Mouse (Mus musculus) retina, postnatal 1 day (tissue): ENCODE measurements around the gene Dcst2.
A peak's percentile ranks its signal among the peaks of the same experiment; 100 is the strongest.

Experiments used
- DNase-seq: peaks from one replicate; pipeline ENCODE4 v3.0.0-alpha.2; 2012

Dcst2 gene

DNA sequence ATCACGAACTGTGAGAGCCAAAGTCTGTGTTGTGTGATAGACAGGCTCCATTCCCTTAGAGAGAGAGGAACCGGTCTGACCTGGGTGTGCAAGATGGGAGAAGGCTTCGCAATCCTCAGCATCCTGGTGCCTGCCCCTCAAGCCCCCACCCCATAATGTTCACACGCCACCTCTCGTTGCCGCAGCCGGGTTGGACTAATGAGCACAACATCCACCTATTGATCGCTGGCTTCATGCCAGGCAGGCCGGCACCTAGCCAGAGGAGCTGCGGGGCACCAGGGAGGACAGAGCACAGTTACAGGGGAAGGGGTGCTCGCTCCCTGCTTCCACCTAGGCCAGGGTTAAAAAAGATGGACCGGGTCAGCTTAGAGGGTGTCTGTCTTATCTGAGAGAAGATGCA is 29.3 kb upstream of the Dcst2 start:
- no peak for DNase-seq

DNA sequence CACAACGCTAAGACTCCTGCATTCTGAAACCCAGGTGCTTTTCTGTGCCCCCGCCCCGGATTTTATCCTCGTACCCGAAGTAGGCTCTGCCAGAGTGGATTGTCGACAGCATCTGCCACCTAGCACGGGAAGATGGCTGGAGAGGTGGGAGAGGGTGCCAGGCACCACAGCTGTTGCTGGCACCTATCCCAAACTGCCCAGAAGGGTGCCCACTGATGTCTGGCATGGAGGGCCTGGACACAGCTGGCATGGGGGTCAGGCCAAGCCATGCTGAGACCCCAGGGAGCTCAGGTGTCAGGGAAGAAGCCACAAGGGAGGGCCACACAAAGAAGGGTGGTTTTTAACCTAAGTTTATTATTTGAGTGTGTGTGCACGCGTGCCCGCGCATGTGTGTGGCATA is 28.7 kb upstream of the Dcst2 start:
- DNase-seq, result no peak

DNA sequence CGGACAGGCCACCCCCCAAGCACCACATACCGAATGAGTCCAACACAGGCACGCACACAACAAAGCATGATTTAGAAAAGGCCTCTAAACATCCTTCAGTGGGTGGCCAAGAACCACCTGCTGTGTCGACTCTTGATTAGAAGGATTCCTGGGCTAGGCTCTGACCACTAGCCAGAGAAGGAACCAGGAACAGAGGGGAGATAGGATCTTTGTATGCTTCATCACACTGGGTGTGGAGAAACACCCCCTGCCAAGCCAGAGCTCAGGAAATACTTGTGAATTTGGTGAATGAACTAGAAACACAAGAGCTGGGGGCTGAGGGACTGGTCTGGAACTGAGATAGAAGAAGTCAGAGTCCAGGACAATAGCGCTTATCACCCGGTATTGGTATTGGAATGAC is 25.2 kb upstream of the Dcst2 start:
- DNase-seq, result no peak

DNA sequence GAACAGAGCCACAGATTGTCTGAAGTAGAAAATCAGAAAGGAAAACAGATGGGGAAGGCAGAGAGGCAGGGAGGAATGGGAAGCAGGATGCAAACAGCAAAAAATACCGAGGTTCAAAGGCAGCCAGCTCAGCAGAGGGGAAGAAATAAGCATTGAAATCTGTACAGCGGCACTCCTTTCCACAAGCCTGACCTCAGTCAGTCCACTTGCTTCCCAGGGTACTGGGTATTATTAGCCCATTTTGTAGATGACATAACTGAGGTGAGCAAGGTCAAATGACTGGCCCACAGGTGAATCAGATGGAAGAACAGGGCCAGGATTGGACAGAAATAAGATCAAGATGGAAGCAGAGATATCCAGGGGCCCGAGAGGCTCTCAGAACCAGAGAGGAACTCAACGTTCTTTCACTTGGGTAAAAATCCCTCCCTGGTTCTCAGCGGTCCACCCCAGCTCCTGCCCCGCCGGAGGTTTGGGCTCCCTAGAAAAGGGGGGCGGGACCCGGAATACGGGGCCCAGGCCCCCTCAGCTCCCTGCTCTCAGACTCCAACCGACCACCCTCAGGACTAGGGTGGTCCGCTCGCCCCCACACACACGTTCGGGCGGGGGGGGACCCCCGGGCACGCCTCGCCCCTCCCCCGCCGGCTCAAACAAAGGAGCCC is 24.6 kb upstream of the Dcst2 start:
- DNase-seq, result no peak

DNA sequence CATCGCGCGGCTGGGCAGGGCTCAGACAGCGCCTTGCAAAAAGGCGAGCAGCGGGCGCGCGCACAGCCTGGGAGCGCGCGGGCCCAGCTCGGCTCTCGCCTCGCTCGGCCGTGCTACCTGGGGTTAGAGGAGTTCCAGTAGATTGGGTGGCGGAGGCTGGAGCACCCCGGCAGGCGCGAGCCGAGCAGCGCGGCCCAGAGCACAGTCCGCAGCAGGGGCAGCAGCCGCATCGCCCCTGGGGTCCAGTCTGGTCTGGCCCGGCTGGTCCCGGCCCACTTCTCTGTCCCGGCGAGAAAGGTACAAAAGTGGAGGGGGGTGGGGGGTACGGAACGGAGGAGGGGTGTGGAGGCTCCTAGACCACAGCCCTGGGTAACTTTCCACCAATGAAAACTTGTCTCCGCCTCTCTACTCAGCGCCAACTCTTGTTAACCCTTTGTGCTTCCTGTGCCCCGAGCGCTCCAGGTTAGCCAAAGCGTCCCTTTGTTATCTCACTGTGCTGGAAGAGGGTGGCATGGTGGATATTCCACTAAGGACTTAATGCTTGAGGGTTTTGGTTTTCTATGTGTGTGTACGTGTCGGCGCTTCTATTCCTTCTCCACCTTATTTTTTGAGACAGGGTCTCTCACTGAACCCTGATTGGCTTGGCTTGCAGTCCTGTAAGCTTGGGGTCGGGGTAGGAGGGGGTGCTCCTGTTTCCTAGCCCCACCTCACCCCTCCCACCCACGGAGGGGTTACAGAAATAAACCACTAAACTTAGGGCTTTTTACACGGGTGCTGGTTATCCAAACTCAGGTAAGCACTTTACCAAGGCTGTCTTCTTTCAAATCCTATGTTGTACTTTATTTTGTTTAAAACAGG is 23.8 kb upstream of the Dcst2 start, which contains the start of gene Efna4:
Gene Efna4, minus strand, starts transcription at position 308 of the 858 bp plus-strand sequence.
- peak; percentile 84 for DNase-seq

DNA sequence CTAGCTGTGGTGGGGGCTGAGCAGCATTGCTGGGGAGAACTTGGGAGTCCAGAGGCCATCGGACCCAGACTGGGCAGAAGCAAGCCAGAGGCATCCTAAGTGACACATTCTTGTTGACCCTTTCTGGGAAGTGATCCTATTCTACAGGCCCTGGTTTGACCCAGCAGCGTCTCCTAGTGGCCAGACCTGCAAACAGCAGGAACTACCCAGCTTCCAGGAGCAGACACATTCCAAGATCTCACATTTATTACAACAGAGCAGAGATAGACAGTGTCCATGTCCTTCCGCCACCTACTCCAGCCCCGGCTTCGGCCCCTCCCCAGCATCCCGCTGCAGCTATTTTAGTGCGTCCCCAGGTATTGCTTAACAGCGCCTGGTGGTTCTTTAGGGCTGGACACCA is 22.4 kb upstream of the Dcst2 start:
- DNase-seq, result peak; percentile 85

DNA sequence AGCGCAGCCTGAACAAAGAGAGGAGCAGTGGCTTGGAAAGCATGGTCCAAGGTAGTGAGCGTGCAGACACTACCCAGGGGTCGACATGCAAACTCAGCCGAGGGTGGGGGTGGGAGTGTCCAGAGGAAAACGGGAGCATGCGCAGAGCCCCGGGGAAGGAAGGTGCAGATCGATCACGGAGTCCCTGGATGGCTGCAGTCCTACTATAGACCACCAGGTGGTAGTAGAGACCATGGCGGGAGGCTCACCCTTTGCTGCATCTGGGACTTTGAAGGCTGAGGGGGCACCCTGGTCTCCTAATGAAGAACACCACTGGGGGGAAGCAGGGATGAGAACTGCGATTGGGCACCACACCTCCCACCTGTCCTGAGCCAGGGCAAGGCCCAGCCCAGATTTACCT is 21.3 kb upstream of the Dcst2 start:
- DNase-seq, result peak; percentile 88

DNA sequence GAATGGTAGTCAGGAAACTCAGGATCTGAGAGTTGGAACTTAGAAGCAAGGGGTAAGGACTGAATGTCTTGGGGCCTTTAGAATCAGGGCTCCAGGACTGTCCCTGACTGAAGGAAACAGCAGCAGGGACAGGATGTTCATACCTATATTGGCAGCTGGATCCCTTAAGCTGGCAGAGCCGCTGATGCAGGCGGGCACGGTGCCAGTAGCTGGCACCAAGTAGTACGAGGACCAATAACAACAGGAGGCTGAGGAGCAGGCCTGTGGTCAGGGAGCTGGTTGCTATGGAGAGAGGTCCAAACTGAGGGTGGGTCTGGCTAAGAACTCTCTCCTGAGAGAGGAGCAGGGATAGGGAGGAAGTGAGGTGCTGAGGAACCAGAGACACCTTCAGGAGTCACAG is 20.0 kb upstream of the Dcst2 start:
- no peak for DNase-seq

DNA sequence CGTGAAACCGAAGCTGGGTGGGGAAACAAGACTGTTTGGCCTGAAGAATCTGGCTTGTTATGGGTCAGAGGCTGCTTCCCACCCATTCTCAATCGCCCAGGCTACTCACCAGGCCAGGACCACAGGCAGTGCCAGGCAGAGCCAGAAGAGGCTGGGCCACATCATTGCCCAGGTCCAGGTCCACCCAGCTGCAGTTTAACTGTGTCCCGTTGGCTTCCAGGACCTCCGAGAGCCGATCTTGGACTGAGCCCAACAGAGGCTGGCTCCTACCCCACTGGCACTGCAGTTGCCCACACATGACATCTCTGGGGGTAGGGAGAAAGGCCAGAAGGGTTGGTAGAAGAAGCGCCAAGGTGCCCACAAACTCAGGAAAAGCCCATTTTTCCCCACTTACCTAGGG is 18.5 kb upstream of the Dcst2 start:
- DNase-seq, result no peak

DNA sequence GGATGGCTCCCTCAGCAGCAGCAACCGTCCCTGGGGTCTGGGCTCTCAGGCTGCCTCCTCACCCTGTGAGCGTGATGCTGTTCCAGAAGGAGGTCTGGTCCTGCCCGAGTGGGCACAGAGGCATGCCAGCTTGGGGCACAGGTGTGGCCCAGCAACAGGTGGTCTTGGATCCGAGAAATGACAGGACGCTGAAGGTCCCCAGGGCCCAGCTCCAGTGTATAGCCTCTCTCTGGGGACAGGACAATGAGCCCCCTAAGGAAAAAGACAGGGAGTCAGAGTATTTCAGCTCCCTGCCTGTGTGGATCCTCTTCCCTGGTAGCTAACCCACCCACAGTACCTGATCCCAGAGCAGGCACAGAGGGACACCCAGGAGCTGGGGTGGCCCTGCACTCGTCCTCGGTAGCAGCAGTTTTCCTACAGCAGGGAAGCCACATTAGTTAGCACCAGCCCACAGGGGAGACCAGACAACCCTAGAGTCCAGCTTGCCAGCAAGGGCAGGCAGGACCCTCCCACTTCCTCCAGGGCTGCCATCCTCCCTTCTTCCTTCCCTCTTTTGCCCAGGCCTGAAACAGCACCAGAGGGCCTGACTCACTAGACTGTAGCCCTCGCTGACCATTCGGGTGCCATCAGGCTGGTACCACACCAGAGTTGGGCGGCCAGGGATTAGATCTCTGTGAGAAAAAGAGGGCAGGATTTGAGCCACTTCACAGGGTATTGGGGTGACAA is 14.8 kb upstream of the Dcst2 start:
- DNase-seq, result no peak

DNA sequence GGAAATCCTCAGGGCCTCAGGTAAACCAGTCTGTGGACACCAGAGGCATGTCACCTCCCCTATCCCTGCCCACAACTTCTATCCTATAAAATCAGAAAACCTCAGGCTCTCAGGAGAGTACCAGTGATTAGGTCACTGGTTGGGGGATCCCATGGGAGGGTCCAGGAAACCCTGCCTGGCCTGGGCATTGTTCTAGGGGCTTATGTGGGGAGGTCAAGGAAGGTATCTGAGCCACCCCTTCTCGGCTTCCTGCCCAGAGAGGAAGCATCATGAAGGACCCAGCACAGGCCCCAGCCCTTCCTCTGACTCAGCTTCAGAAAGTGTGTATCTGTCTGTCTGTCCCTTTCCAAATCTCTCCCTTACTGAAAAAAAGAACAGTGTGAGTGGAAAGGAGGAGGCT is 13.9 kb upstream of the Dcst2 start:
- no peak for DNase-seq

DNA sequence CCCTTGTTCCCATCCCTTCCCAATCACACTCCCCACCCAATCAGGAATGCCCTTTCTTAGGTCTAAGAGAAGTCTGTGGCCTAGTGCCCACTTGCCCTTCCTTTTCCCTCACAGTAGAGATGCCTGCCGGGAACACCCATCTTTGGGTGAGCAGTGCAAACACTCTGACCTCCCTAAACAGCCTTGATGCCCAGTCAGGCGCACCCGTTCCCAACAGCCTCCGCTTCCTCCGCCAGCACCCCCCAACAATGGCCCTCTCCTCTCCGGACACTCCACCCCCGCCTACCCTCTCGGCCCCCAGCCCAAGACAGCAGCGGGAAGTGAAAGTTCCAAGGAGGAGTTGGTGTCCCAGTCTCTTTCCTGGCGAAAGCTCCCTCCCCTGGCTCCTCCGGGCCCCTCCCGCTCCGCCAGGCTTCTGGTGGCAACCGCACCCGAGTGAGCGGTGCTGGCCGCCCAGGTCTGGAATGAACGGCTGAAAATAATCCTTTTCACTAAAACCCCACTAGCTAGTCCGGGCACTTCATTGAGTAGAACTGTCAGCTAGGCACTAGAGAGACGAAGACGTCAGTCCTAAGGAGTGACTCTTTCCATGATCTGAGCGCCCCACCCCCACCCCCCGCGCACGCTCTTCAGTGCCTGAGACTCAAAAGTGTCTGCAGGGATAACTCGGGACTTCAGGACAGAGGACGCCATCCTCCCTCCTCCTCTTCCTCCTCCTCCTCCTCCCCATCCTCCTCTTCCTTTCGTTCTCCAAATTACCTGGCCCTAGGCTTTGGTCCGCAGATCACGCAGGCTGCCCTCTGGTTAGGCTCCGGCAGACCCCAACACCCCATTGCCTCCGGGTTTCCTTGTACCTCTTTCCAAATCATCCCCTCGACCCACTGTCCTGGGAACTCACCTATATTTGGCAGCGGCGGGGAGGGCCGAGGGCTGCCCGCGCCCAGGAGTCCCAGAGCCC is 12.6 kb upstream of the Dcst2 start:
- DNase-seq, result peak; percentile 51

DNA sequence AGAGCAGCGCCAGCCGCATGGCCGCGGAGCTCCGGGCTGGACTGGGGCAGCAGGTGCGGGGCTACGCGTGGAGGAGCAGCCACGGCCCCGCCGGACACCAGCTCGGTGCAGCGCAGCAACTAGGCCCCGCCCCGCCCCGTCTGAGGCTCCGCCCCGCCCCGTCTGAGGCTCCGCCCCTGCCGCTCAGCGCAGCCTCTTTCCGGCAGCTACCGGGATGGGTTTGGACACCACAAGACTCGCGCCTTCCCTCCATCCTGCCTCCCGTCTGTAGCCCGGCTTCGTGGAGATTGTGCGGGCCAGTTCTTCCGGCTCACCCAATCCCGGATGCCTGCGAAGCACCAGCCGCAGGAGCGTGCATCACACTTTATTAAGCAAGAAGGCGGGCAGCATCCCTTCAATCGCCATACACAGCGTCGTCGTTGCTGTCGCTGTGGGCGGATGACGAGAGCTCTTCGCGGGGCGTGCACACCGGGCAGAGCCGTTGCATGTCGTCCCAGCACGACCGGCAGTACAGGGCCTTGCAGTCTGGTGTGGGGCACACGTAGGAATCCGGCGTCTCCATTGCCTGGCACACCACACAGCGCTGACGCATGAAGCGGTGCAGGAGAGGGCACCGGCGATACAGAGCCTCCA is 11.8 kb upstream of the Dcst2 start, which contains the start of gene Adam15:
Gene Adam15, minus strand, starts transcription at position 128 of the 633 bp plus-strand sequence.
- peak; percentile 92 for DNase-seq

DNA sequence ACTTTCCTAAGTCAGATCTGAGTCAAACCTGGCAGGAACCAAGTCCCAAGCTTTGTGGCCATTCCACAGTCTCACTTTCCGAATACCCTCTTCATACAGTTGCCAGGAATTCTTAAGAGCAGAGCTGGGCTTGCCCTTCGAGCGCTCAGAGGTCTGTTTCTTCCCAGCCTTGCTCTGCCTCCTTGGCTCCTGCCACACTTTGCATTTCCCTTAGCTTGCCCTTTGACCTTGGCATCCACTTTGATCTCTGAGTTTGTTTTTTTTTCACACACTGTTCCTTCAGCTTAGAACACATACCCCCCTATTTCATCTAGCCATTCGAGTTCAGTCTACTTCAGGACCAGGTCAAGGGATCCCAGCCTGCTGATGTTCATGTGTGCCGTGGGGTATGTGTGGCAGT is 10.5 kb upstream of the Dcst2 start:
- DNase-seq, result no peak

DNA sequence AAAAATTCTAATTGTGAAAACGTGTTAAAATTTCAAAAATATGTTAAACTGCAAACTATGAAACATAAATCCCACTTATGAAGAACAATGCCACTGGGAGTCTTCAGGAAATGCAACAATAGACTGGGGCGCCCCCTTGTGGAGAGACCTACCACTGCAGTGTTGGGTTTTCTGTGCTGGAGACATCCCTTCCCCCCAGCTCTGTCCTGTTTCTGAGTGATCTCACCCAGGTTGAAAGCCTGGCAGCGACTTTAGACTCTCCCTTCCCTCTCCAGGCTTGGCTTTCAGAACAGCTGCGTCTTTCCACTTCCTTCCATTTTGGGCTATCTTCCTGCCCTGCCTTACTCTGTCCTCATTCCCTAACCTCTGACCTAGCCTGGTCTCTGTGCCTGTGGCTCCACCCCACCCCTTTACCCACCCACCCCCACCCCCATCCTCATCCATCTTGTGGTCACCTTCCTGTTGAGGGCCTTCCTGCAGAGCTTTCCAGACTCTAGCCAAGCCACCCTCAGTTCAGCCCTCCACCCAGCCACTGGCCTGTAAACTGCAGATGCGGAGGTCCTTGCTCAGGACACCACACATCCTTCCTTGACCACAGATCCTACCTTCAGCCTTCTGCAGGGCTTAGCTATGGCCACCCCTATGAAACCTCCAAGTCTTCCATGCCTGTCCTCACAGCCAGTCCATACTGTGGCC is 6.8 kb upstream of the Dcst2 start:
- DNase-seq, result peak; percentile 87

DNA sequence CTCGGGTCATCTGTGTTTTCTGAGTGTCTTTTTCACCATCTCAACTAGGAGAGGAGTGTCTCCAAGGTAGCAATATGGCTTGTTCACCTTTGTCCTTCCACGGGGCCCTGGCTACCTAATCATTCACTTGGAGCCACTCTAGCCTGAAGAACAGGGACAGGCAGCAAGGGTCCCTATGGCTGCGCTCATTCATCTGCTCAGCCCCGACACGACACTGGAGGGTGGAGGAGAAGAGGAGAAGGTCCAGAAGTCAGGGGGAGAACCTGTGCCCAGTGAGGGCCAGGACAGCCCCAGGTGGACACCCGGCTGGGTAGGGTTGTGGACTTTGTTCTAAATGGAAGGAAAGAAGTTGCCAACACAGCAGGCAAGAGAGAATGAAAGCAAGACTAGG is 6.3 kb upstream of the Dcst2 start:
- DNase-seq, result no peak

DNA sequence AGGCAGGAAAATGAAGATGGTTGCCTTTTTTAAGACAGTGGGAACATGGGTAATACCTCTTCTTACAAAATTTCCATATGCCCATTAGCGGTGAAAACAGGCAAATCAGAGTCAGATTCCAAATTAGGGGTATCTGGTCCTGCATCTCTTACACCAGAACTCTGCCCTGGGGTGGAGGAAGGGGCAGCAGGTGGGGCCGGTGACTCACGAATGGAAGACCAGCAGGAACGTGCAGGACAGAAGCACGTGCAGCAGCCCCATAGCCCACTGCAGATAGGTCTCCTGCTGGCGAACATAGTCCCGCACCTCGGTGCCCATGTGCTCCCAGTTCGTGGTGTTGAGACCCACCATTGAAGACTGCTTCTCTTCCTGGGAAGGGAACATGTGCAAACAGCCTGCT is 5.7 kb upstream of the Dcst2 start:
- no peak for DNase-seq

DNA sequence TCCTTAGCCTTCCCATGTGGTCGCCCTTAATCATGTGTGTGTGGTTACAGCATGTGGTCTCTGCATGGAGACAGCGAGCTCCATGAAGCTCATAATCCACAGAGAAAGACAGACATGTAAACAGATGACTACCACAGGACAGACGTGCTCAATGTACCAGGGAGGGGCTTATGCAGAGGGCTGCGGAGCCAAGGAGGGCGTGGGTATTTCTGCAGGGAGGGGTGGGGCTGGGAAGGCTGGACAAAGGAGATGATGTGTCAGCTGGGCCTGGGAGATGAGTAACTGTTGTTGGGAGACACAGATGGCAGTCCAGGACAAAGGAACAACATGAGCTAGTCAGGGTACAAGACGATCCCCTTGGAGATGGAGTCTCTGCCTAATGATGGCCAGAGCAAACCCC is 2.1 kb upstream of the Dcst2 start:
- peak; percentile 48 for DNase-seq

DNA sequence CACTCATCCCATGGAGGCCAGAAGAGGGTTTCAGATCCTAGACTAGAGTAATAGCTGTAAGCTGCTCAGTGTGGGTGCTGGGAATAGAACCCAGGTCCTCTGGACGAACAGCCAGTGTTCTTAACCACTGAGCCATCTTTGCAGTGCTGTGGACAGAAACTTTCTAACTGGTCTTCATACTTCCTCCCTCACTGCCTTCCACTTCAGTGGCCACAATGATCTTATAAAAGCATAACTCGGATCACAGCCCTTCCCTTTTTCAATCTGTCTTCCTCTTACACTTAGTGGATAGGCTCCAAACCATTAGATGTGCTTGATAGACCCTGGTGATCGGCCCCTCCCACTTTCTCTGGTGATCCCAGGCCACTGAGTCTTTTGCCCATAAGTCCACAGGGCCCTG is 1.5 kb upstream of the Dcst2 start:
- DNase-seq, result no peak

DNA sequence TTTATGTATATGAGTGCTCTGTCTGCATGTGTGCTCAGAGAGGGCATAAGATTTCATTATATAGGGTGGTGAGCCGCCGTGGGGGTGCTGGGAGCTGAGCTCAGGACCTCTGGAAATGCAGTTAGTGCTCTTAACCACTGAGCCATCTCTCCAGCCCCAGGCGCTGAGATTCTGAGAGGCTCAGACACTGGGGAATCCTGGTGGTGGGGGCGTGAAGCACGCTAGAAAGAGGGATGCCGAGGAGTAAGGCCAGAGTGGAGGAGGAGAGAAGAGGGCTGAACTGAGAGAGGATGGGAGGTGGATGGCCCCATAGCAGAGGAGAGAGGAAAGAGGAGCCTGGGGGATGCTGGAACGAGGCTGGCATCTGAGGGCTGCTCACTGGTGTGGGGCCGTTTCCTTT is 2.9 kb downstream of the Dcst2 start:
- no peak for DNase-seq

DNA sequence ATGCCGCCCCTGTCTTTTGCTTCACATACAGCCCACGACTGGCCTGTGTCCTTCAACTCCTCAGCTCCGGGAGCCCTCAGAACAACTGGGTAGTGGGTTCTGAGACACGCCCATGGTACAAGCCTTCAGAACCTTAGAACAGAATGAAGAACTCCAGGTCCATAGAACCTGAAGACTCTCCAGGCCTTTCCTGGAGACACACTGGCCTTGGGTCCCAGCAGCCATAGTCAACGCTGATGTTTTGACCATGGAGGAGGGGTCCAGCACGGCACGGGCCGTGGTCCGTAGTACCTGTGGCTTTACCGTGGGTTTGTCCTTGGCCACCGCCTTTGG is 3.3 kb downstream of the Dcst2 start, which contains the start of gene Dcst1:
Gene Dcst1, minus strand, starts transcription at position 101 of the 333 bp plus-strand sequence.
- no peak for DNase-seq
